Mouse (Mus musculus): ENCODE results near the gene Iqgap2. TPM values are rescaled to one million over a fixed set of nuclear protein-coding genes. Genes with fewer than 3 reads are reported as not detected.

The Iqgap2 gene
- polyA plus RNA-seq, 1 experiment from 2014 or later, result 9.8 TPM

DNA sequence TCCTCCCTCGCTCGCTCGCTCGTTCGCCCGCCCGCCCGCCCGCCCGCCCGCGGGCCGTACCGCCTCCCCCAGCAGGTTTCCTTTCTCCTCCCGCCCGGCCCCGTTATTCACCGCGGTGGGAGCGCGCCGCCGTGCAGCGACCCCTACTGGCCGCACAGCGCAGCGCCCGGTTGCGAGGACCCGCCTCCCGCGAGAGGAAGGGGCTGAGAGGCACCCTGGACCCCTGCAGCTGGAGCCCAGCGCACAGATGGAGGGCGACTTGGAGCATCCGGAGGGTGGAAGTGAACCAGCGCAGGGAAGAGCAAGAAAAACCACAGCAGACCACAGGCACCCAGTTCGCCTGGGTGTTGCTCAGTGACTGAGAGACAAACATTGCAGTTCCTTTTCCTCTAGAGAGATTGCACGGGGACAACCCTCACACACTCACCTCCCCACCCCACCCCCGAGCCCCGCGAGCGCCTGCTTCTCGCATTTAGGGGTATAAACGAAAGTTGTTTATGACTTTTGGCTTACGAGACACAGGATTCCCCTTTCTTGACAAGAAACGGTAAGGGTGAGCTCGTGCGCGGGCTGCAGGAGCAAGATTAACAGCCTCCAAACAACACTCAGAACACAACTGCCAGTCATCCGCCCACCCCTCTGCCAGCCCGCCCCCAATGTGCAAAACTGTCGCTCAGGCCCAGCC lies 346 bp upstream of the Iqgap2 start:
- peak overlapping the region; percentile 69 for H3K9ac ChIP-seq
- H3K4me2 ChIP-seq, result peak overlapping the region; percentile 81
- peaks cover 4% of the 10 kb centered on the region; the same call in 1 of the 2 replicates for H3K4me1 ChIP-seq (ENCODE audit: insufficient read depth)
- no peaks in the 10 kb centered on the region for H3K36me3 ChIP-seq (ENCODE audit: insufficient read depth)
- 0 out of 2 replicates have a peak overlapping the region, but pooled peaks have one; percentile 40 for H3K27ac ChIP-seq (ENCODE audit: low read depth)
- H3K4me3 ChIP-seq (ENCODE audit: low read depth, low read length), result peak overlapping the region; percentile 72
- WGBS, result under 1% methylated on average over 50 of the region's 52 CpGs
- ATAC-seq (ENCODE audit: insufficient read depth) (peak; percentile 84), DNase-seq (peak; percentile 90)
- no peaks in the 10 kb centered on the region for H3K27me3 ChIP-seq (ENCODE audit: insufficient read depth, low read length)
- peak; percentile 79 for TF ChIP-seq CTCF (IDR thresholded peaks at IDR 0.05; ENCODE audit: low read depth)
- H3K9me3 ChIP-seq (ENCODE audit: low read depth, low read length), result no peaks in the 10 kb centered on the region

DNA sequence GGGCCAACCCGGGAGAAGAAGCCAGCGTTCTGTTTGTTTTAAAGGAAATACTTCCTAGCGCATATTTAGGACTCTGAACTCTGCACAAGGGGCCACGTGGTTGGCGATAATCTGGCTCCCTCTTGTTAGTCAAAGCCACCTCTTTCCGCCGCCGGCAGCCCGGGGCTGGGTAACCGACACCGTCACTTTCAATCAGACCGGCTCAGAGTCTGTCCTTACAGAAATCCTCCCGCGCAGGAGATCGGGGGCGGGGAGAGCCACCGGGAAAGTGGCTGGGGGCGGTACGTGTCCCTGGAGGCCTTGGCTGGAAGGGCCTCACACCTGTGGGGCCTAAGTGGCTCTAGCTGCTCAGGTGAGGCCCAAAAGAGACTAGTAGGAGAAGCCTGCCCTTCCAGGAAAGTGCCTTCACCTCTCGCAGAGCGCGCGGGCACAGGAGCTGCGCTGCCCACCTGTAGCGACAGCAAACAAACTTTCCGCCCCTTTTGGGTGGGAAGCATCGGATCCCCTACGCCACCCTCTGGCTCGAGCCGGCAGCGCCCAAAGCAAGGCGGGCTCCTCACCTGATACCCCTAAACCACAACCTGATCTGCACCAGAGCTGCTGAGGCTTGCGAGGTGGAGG lies 761 bp downstream of the Iqgap2 start:
- H3K27ac ChIP-seq (ENCODE audit: low read depth), result no peak overlapping the region; the same call in 1 of the 2 replicates
- peak; percentile 61 for TF ChIP-seq CTCF (IDR thresholded peaks at IDR 0.05; ENCODE audit: low read depth)
- DNase-seq (peak; percentile 66), ATAC-seq (ENCODE audit: insufficient read depth) (peak; percentile 55)
- no peaks in the 10 kb centered on the region for H3K27me3 ChIP-seq (ENCODE audit: insufficient read depth, low read length)
- H3K4me3 ChIP-seq (ENCODE audit: low read depth, low read length), result peak overlapping the region; percentile 72
- peak overlapping the region; percentile 69 for H3K9ac ChIP-seq
- no peaks in the 10 kb centered on the region for H3K36me3 ChIP-seq (ENCODE audit: insufficient read depth)
- peaks cover 4% of the 10 kb centered on the region; the same call in 1 of the 2 replicates for H3K4me1 ChIP-seq (ENCODE audit: insufficient read depth)
- peak overlapping the region; percentile 81 for H3K4me2 ChIP-seq
- no peaks in the 10 kb centered on the region for H3K9me3 ChIP-seq (ENCODE audit: low read depth, low read length)
- under 1% methylated on average over 33 of the region's 33 CpGs for WGBS

DNA sequence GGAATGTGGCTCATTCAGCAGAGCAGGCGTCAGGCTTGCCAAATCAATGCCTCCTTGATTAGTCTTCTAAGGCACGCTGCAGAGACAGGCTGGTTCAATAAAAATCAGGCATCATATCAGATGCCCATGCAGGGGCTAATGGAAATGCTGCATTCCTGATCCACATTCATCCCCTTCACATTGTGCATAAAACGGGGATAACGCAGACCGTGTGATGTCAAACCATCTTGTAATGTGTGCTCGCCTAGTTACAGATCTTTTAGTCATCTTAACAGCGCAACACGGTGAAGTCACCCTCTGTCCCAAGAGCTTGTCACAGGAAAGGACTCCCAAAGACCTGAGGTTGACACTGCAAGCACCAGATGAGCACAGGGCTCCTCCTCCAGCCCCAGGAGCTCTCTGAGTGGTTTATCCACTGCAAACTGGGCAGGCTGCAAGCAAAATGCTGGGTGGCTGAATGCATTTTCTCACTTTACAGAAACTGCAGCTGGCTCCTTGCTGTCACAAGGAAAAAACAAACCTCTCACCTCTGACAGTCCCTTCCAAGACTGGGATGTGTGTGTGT lies 1.7 kb downstream of the Iqgap2 start:
- H3K9ac ChIP-seq, result no peak overlapping the region
- H3K4me1 ChIP-seq (ENCODE audit: insufficient read depth), result peaks cover 4% of the 10 kb centered on the region; the same call in 1 of the 2 replicates
- WGBS, result 20% methylated on average over 8 of the region's 8 CpGs
- no peaks in the 10 kb centered on the region for H3K27me3 ChIP-seq (ENCODE audit: insufficient read depth, low read length)
- ATAC-seq (ENCODE audit: insufficient read depth) (no peak), DNase-seq (peak; percentile 63)
- H3K27ac ChIP-seq (ENCODE audit: low read depth), result no peak overlapping the region
- H3K9me3 ChIP-seq (ENCODE audit: low read depth, low read length), result no peaks in the 10 kb centered on the region
- no peaks in the 10 kb centered on the region for H3K36me3 ChIP-seq (ENCODE audit: insufficient read depth)
- H3K4me2 ChIP-seq, result peak overlapping the region; percentile 81
- no peak for TF ChIP-seq CTCF (IDR thresholded peaks at IDR 0.05; ENCODE audit: low read depth)
- H3K4me3 ChIP-seq (ENCODE audit: low read depth, low read length), result peak overlapping the region; percentile 72

DNA sequence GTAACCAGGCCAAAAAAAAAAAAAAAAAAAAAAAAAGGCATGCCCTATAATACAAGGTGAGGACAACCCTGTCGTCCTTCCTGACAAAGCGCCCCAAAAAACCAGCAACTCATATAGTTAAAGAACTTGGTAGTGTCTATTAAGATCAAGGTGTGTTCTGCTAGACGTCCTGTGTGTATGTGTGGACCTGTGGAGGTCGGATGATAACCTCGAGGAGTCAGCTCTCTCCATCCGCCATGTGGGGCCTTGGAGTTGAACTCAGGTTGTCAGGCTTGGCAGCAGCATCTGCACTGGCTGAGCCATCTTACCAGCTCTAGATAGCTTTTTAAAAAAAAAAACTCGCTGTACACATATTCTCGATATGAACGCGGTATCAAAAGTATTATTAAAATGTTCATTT lies 2.4 kb downstream of the Iqgap2 start:
- 88% methylated on average over 10 of the region's 10 CpGs for WGBS

DNA sequence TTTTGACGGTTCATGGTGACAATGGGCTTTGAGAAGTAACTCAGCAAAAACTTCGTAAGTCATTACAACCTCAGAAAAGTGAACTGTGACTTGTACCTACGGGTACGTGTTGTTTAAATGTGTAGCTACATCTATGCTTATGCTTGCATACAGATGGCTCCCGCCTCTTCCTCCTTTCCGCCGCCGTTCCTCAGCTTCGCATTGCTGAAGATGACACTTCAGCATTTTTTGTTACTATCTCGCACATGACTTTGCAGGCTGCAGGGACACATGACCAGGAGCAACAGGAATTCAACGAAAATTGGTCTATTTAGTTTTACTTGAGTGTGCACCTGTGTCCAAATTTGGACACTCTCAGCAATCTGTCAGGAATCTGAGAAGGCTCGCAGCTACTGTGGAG lies 3.1 kb downstream of the Iqgap2 start:
- 87% methylated on average over 12 of the region's 12 CpGs for WGBS
- Histone ChIP-seq H3K27me3 (ENCODE audit: insufficient read depth, low read length) (no peaks in the 10 kb centered on the region), H3K4me2 (no peak overlapping the region)

More for the DNA sequence above, 2.4 kb downstream of the Iqgap2 start:
- Histone ChIP-seq H3K27ac (ENCODE audit: low read depth) (no peak overlapping the region), H3K4me3 (ENCODE audit: low read depth, low read length) (no peak overlapping the region), H3K9ac (no peak overlapping the region), H3K9me3 (ENCODE audit: low read depth, low read length) (no peaks in the 10 kb centered on the region), H3K4me1 (ENCODE audit: insufficient read depth) (peaks cover 4% of the 10 kb centered on the region; the same call in 1 of the 2 replicates), H3K27me3 (ENCODE audit: insufficient read depth, low read length) (no peaks in the 10 kb centered on the region), H3K36me3 (ENCODE audit: insufficient read depth) (no peaks in the 10 kb centered on the region), H3K4me2 (no peak overlapping the region)
- TF ChIP-seq CTCF (IDR thresholded peaks at IDR 0.05; ENCODE audit: low read depth), result no peak
- ATAC-seq (ENCODE audit: insufficient read depth) (no peak), DNase-seq (no peak)

DNA sequence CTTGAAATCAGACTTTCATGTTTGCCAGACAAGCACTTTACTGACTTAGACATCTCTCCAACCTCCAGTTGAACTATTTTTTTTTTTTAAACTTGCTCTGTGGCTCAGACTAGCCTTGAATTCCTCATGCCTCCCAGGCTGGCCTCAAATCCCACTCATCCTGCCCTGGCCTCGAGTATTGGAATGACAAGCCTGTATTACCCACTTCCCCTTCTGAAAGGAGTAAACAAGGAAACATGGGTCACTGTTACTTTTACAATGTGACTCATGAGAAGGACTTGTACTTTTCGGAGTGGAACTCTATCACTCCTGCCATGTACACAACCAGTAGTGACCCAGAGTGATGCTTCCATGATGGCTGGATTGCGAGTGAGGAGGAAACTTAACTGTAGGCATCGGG lies 3.6 kb downstream of the Iqgap2 start:
- no peak for ATAC-seq (ENCODE audit: insufficient read depth)
- no peak overlapping the region for H3K27ac ChIP-seq (ENCODE audit: low read depth)
- no peak overlapping the region for H3K4me2 ChIP-seq
- 68% methylated on average over 4 of the region's 4 CpGs for WGBS
- no peak overlapping the region for H3K4me3 ChIP-seq (ENCODE audit: low read depth, low read length)
- peaks cover 4% of the 10 kb centered on the region; the same call in 1 of the 2 replicates for H3K4me1 ChIP-seq (ENCODE audit: insufficient read depth)
- DNase-seq, result no peak
- no peak overlapping the region for H3K9ac ChIP-seq
- H3K9me3 ChIP-seq (ENCODE audit: low read depth, low read length), result no peaks in the 10 kb centered on the region
- no peak for TF ChIP-seq CTCF (IDR thresholded peaks at IDR 0.05; ENCODE audit: low read depth)
- H3K27me3 ChIP-seq (ENCODE audit: insufficient read depth, low read length), result no peaks in the 10 kb centered on the region
- H3K36me3 ChIP-seq (ENCODE audit: insufficient read depth), result no peaks in the 10 kb centered on the region

More for the DNA sequence above, 3.1 kb downstream of the Iqgap2 start:
- no peak overlapping the region for H3K9ac ChIP-seq
- no peaks in the 10 kb centered on the region for H3K9me3 ChIP-seq (ENCODE audit: low read depth, low read length)
- no peak overlapping the region for H3K4me3 ChIP-seq (ENCODE audit: low read depth, low read length)
- H3K36me3 ChIP-seq (ENCODE audit: insufficient read depth), result no peaks in the 10 kb centered on the region
- TF ChIP-seq CTCF (IDR thresholded peaks at IDR 0.05; ENCODE audit: low read depth), result no peak
- H3K27ac ChIP-seq (ENCODE audit: low read depth), result no peak overlapping the region
- ATAC-seq (ENCODE audit: insufficient read depth) (no peak), DNase-seq (no peak)
- peaks cover 4% of the 10 kb centered on the region; the same call in 1 of the 2 replicates for H3K4me1 ChIP-seq (ENCODE audit: insufficient read depth)

DNA sequence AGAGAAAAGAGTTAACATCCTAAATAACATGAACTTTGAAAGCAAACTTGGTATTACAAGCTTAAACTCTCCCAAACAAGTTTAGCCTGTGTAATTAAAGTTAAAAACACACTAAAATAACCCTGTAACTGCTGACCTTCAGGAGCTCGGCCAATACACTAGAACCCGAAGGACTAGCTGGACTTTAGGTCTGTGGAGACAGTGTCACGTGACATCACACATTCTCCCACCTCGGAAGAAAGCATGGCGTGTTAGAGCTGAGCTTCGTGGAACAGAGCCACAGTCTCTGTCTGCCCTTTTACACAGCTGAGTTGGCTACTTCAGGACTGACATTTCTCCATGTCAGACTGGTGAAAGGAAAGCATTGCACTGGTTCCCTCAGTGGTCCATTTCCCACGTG lies 4.3 kb downstream of the Iqgap2 start:
- H3K27me3 ChIP-seq (ENCODE audit: insufficient read depth, low read length), result no peaks in the 10 kb centered on the region
- no peaks in the 10 kb centered on the region for H3K36me3 ChIP-seq (ENCODE audit: insufficient read depth)
- H3K4me3 ChIP-seq (ENCODE audit: low read depth, low read length), result no peak overlapping the region
- no peak for TF ChIP-seq CTCF (IDR thresholded peaks at IDR 0.05; ENCODE audit: low read depth)
- WGBS, result 68% methylated on average over 7 of the region's 7 CpGs
- ATAC-seq (ENCODE audit: insufficient read depth), result no peak
- H3K4me2 ChIP-seq, result no peak overlapping the region
- H3K9ac ChIP-seq, result no peak overlapping the region
- H3K4me1 ChIP-seq (ENCODE audit: insufficient read depth), result peaks cover 4% of the 10 kb centered on the region; the same call in 1 of the 2 replicates
- H3K27ac ChIP-seq (ENCODE audit: low read depth), result no peak overlapping the region
- DNase-seq, result no peak
- H3K9me3 ChIP-seq (ENCODE audit: low read depth, low read length), result no peaks in the 10 kb centered on the region

Data from lung, embryonic 14.5 days (tissue).